Mouse (Mus musculus) adrenal gland, adult 10 weeks (tissue): ENCODE measurements around the gene Bub1. TPM values are rescaled to one million over a fixed set of nuclear protein-coding genes. Genes with fewer than 3 reads are reported as not detected.

Experiments used
- polyA plus RNA-seq: library from polyadenylated mRNA; stranded (reverse); fragments of 350-450 nt; fragmentation: Illumina TruSeq; extraction: RNeasy Lipid Tissue Mini Kit (QIAGEN cat#74804); gene quantifications from one replicate; pipeline ENCODE4 v1.2.3, GENCODE M21; 2014; ENCODE audit warnings: low read depth, low replicate concordance

Bub1 gene
- 5.4 TPM for polyA plus RNA-seq

DNA sequence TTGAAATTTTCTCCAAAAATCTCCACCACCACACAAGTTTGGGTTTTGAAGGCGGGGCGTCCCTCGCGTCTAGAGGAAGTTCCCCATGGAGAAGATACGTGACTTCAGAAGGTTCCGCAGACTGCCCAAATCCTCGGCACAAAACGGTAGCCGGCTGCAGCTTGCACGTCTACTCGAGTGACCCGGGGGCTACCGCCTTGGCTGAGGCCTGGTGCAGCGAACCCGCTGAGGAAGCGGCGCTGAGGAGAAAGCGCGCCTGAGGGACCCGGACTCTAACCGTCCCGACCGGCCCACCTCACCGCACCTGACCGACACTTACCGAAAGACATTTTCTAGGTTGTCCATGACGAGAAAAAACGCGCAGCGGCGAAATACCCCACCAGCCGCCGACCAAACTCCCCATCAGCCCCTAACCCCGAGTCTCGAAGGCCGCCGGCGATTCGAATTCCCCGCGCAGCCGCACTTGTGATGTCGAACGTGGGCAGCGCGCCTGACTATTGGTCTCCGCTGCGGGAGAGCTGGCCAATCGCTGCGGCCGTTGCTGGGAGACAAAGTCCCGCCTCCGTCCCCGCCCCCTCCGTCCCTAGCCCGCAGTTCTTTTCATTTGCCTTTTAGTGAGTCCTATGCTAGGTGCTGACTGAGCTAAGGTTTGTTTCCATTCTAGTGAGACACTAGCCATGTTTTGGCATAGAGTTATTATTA is at the start of gene Bub1:
Gene Bub1 (minus strand): TSS at position 465 of the 702 bp plus-strand sequence.

DNA sequence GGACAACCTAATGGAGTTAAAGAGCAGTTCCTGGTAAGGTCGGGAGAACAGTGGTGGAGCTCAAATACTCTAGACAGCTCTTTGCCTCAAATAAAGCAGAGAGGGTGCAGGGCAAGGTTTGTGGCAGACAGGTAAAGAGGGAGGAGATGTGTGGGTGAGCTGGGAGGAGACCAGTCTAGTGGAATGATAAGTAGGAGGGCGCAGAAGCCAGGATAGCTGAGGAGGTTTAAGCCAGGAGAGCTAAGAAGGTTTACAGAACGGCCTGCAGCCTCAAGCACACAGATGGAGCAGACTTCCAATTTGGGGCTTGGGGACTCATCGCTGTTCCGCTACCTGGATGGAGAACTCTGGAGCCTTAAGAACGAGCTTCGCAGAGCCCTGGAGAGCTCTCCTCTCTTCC is 6.9 kb upstream of the Bub1 start, which contains the start of gene Acoxl:
Gene Acoxl (plus strand): TSS at position 301 of the 400 bp plus-strand sequence.

DNA sequence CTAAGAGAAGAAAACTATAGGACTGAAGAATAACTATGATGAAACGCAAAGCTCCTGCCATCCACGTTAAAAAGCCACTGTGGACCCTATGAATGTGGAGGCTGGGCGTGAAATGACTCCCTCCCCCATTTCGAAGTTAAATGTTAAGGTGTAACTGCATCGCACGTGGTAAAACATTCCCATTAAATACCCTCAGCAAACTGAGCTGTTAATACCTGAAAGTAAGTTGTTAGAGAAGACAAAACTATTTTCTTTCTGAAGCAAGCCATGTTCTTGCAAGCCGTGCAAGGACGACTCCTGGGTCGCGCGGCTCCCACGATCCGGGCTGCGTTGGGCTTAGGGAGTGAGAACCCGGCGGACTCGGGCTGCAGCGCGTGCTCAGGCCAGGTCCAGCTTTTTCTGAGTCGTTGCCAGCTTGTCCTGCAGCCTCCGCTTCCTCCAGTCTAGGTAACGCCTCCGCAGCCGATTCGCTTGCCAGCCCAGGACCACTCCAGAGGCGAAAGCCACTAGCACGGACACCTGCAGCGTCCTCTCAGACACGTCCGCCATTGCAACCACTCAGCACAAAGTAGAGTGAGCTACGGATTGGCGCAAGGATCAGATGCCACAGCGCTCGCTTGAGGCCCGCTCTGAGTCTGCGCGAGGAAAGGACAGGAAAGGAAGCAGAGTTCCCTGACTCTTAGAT is 39.6 kb downstream of the Bub1 start, which contains the start of gene Mtln:
Gene Mtln (minus strand): TSS at position 570 of the 685 bp plus-strand sequence.

DNA sequence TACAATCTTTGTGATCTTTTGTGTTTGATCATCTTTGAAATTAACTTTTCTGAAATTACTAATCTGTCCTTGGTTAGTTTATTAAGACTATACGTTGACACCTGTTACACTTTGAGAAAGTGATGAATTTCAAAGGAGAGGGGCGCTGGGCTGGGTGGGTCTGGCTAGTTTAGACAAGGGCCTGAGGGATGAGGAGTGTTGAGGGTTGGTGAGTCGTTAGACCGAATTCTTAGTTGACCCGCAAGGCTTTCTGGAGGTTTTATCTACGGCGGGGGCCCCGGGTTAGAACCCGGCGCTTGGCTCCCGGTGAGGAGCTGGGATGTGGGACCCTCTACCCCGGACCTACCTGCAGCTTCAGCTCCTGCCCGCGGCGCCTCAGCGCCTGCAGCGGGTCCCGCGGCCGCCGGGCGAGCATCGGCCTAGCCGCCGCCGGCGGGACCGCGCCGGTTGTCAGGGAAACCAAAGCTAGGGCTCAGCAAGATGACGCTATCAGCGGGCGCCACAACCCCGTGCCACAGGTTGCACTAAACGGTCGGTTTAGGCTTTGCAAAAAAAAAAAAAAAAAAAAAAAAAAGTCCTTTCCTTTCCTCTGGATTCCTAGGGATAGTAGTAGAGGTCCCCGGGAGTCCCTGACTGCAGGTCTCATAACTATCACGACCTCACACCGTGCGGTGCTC is 43.1 kb downstream of the Bub1 start, which contains the start of gene Nphp1:
Gene Nphp1 (minus strand): TSS at position 458 of the 677 bp plus-strand sequence.

Other genes starting within 250 kb of the Bub1 start
- gene Zfp661, start 244.8 kb downstream of the Bub1 start, polyA plus RNA-seq: 3.3 TPM
- 20.9 TPM for gene Mrps5, start 244.6 kb downstream of the Bub1 start, polyA plus RNA-seq
- 19.0 TPM for gene Mal, start 175.2 kb downstream of the Bub1 start, polyA plus RNA-seq
- not detected for gene Mall, start 101.9 kb downstream of the Bub1 start, polyA plus RNA-seq
- 15.6 TPM for gene Nphp1, start 43.0 kb downstream of the Bub1 start, polyA plus RNA-seq
- 145 TPM for gene Mtln, start 39.4 kb downstream of the Bub1 start, polyA plus RNA-seq
- not detected for gene Acoxl, start 7.0 kb upstream of the Bub1 start, polyA plus RNA-seq